Mouse (Mus musculus) liver, postnatal 0 days (tissue): ENCODE measurements at regions not wholly inside any gene's neighbourhood (a gene's known extent, or its start where the extent isn't known, plus 50 kb on each side); places are given as distances from the start of the nearest gene placed in this dataset.

ENCODE experiments used
- ATAC-seq: fragments of 200-750 bp; cut with Nextera tagmentation; 2 replicates; pipeline ENCODE4 v1.8.0; 2017; ENCODE audit warnings: mild to moderate bottlenecking, moderate library complexity
- DNase-seq: peaks from one replicate; pipeline ENCODE4 v3.0.0-alpha.2; 2016
- H3K27ac ChIP-seq: fragments of 300-500 bp; sonication (generic); 2 replicates; pipeline ENCODE4 v1.5.1; 2014; ENCODE audit warnings: antibody characterized with exemption, moderate library complexity, mild to moderate bottlenecking, low read depth
- H3K27me3 ChIP-seq: fragments of 300-500 bp; sonication (generic); 2 replicates; pipeline ENCODE4 v1.6.1; 2014; ENCODE audit warnings: low read length, control low read depth, mixed read lengths; ENCODE audit not compliant: insufficient read depth
- H3K36me3 ChIP-seq: fragments of 300-500 bp; sonication (generic); replicated peaks from 2 replicates; pipeline ENCODE4 v1.6.1; 2014; ENCODE audit warnings: mild to moderate bottlenecking, control low read depth, low read length, moderate library complexity, mixed read lengths; ENCODE audit not compliant: insufficient read depth
- H3K4me1 ChIP-seq: fragments of 300-500 bp; sonication (generic); 2 replicates; pipeline ENCODE4 v1.6.1; 2014; ENCODE audit warnings: antibody characterized with exemption, mild to moderate bottlenecking, control low read depth; ENCODE audit not compliant: insufficient read depth
- H3K4me2 ChIP-seq: fragments of 300-500 bp; sonication (generic); 2 replicates; pipeline ENCODE4 v1.6.1; 2014; ENCODE audit warnings: low read depth, mild to moderate bottlenecking, low read length, moderate library complexity, mixed read lengths
- H3K4me3 ChIP-seq: fragments of 300-500 bp; sonication (generic); 2 replicates; pipeline ENCODE4 v1.5.1; 2014; ENCODE audit warnings: low read depth, low read length
- H3K9ac ChIP-seq: fragments of 300-500 bp; sonication (generic); replicated peaks from 2 replicates; pipeline ENCODE4 v1.6.1; 2014; ENCODE audit warnings: mild to moderate bottlenecking, moderate library complexity
- H3K9me3 ChIP-seq: fragments of 300-500 bp; sonication (generic); 2 replicates; pipeline ENCODE4 v1.6.1; 2016; ENCODE audit warnings: mild to moderate bottlenecking, control low read depth, low read length, mixed read lengths
- CTCF ChIP-seq: sonication (generic); IDR thresholded peaks from 2 replicates; pipeline ENCODE4 v1.5.1; 2016; ENCODE audit warnings: antibody characterized with exemption, low read depth
- EP300 ChIP-seq: IDR thresholded peaks from 2 replicates; pipeline ENCODE4 v1.6.1; 2016; ENCODE audit warnings: antibody characterized with exemption, low read depth, mild to moderate bottlenecking
- WGBS: fragments of 180-500 bp; shearing (Covaris S2); extraction: QIAGEN DNeasy Blood & Tissue Kit; methylation state at CpG from one replicate; pipeline ENCODE4 v1.1.7; 2014; ENCODE audit not compliant: insufficient replicate concordance; 5-methylcytosine and 5-hydroxymethylcytosine counted together

- Histone ChIP-seq H3K36me3 (no peaks in the 10 kb centered on the region), H3K9ac (no peak overlapping the region), H3K4me3 (no peak overlapping the region), H3K4me2 (no peak overlapping the region), H3K27me3 (no peaks in the 10 kb centered on the region), H3K9me3 (no peaks in the 10 kb centered on the region), H3K27ac (no peak overlapping the region), H3K4me1 (no peaks in the 10 kb centered on the region)
- DNase-seq (no peak), ATAC-seq (no peak)
- TF ChIP-seq CTCF, result no peak
- no peak for TF ChIP-seq EP300
- 19% methylated on average over 3 of the region's 3 CpGs for WGBS
Measured at GRCm38 (mm10) chr15:74387533-74387932, 248.6 kb downstream of the Mroh4 start.

DNA sequence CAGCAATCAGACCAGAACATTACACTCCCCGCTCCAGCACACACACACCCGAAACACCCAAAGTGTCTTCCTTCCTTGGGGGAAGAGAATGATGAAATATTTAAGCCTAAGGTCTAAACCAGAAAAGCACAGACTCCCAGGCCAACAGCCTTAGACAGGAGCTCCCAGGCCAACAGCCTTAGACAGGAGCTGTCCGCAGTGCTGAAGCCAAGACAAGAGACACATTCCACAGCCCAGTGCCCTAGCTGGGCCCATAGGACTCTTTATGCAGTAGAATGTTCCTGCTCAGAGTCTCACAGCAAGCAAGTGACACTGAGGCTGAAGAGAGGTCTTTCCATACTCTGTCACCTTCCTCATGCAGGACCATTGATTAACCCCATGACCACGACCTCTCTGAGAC lies 253.6 kb downstream of the Mroh4 start:
- Histone ChIP-seq H3K9ac (no peak overlapping the region), H3K9me3 (no peaks in the 10 kb centered on the region), H3K4me2 (no peak overlapping the region), H3K4me1 (no peaks in the 10 kb centered on the region), H3K4me3 (no peak overlapping the region), H3K27ac (no peak overlapping the region), H3K27me3 (no peaks in the 10 kb centered on the region), H3K36me3 (no peaks in the 10 kb centered on the region)
- DNase-seq, result peak; percentile 26
- ATAC-seq, result no peak
- 58% methylated on average over 4 of the region's 4 CpGs for WGBS
- no peak for TF ChIP-seq CTCF
- no peak for TF ChIP-seq EP300

GRCm38 (mm10) chr15:74379366-74379765 lies 256.8 kb downstream of the Mroh4 start:
- DNase-seq (no peak), ATAC-seq (no peak)
- H3K4me3 ChIP-seq, result no peak overlapping the region
- H3K27ac ChIP-seq, result no peak overlapping the region
- H3K4me1 ChIP-seq, result no peaks in the 10 kb centered on the region
- H3K27me3 ChIP-seq, result no peaks in the 10 kb centered on the region
- H3K9me3 ChIP-seq, result no peaks in the 10 kb centered on the region
- no peak overlapping the region for H3K9ac ChIP-seq
- 72% methylated on average over 6 of the region's 6 CpGs for WGBS
- no peak for TF ChIP-seq CTCF
- no peak for TF ChIP-seq EP300
- no peak overlapping the region for H3K4me2 ChIP-seq
- H3K36me3 ChIP-seq, result no peaks in the 10 kb centered on the region

DNA sequence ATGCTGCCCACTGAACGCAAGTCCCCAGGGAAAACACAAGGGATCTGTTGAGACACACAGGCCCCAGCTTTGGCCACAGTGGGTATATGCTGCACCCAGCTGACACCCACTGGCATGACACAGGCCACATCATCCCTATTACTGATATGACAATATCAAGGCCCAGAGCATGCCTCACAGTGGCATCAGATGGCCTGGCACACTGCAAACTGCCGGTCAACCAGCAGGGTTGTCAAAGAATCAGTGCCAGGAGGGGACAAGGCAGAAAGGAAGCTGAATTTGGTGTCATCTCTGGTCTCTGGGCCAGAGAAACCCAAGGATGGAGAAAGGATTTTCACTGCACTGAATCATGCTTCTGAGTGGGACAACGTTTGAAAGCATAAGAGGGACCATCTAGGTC lies 266.7 kb downstream of the Mroh4 start:
- TF ChIP-seq CTCF, result no peak
- no peak for TF ChIP-seq EP300
- WGBS, result 63% methylated on average over 3 of the region's 3 CpGs

DNA sequence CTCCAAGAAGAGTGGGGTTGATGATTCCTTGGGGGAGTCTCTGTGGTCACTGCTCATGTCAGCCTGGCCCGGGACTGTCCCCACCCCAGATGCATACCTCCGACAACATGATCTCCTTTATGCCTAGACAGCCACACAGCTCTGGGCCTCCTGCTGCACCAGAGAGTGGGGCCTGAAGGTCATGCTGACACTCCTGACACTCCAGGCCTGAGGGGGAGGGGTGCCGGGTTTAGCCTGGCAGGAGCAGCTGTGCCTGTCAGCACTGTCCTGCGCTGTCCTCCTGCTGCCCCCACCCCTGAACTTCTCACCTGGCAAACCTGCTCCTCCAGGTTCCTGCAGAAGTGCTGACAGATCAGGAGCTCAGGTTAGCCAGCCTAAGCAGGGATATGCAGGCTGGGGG lies 288.2 kb downstream of the Mroh4 start:
- H3K9me3 ChIP-seq, result no peaks in the 10 kb centered on the region
- no peak for TF ChIP-seq CTCF
- no peak for TF ChIP-seq EP300
- no peak overlapping the region for H3K9ac ChIP-seq
- H3K4me3 ChIP-seq, result no peak overlapping the region
- whole genome bisulfite sequencing, result 20% methylated on average over 4 of the region's 4 CpGs
- DNase-seq (no peak), ATAC-seq (no peak)
- no peaks in the 10 kb centered on the region for H3K4me1 ChIP-seq
- H3K4me2 ChIP-seq, result no peak overlapping the region
- no peaks in the 10 kb centered on the region for H3K36me3 ChIP-seq
- no peaks in the 10 kb centered on the region for H3K27me3 ChIP-seq
- H3K27ac ChIP-seq, result no peak overlapping the region

More for the DNA sequence above, 266.7 kb downstream of the Mroh4 start:
- H3K4me2 ChIP-seq, result no peak overlapping the region
- H3K9ac ChIP-seq, result no peak overlapping the region
- H3K4me3 ChIP-seq, result no peak overlapping the region
- H3K27me3 ChIP-seq, result no peaks in the 10 kb centered on the region
- no peak for DNase-seq
- ATAC-seq, result no peak
- no peaks in the 10 kb centered on the region for H3K9me3 ChIP-seq
- H3K36me3 ChIP-seq, result no peaks in the 10 kb centered on the region
- no peaks in the 10 kb centered on the region for H3K4me1 ChIP-seq
- H3K27ac ChIP-seq, result no peak overlapping the region

GRCm38 (mm10) chr15:74343591-74343990 lies 292.6 kb downstream of the Mroh4 start:
- Histone ChIP-seq H3K4me1 (no peaks in the 10 kb centered on the region), H3K4me3 (no peak overlapping the region), H3K36me3 (no peaks in the 10 kb centered on the region), H3K27me3 (no peaks in the 10 kb centered on the region), H3K4me2 (no peak overlapping the region), H3K27ac (no peak overlapping the region), H3K9ac (no peak overlapping the region), H3K9me3 (no peaks in the 10 kb centered on the region)
- 72% methylated on average over 6 of the region's 6 CpGs for WGBS
- DNase-seq, result no peak
- TF ChIP-seq CTCF, result no peak
- TF ChIP-seq EP300, result no peak
- no peak for ATAC-seq

- Histone ChIP-seq H3K9me3 (no peaks in the 10 kb centered on the region; the same call in 1 of the 2 replicates), H3K4me1 (no peaks in the 10 kb centered on the region), H3K4me3 (no peak overlapping the region), H3K4me2 (no peak overlapping the region), H3K36me3 (no peaks in the 10 kb centered on the region), H3K27me3 (no peaks in the 10 kb centered on the region), H3K27ac (no peak overlapping the region), H3K9ac (no peak overlapping the region)
- ATAC-seq (no peak), DNase-seq (no peak)
- TF ChIP-seq EP300 (no peak), CTCF (no peak)
Measured at GRCm38 (mm10) chr15:74333846-74334245, 302.3 kb downstream of the Mroh4 start.
